Mouse (Mus musculus) lung, postnatal 4 days (tissue): ENCODE measurements around the gene AB124611.
"Not testable (repeated sequence)": the region's sequence is repeated elsewhere in the genome, so short reads cannot be mapped to it uniquely, and the experiment has no call there.

Experiments used
- DNase-seq, 2 experiments: peaks; one replicate each; pipeline ENCODE4 v3.0.0; 2021

The AB124611 gene

GRCm38 (mm10) chr9:21565004-21565586 lies 39.1 kb downstream of the AB124611 start:
- DNase-seq: no peak

GRCm38 (mm10) chr9:21566538-21566937 lies 40.6 kb downstream of the AB124611 start:
- no peak for DNase-seq

- DNase-seq: no peak
These were observed 41.1 kb downstream of the AB124611 start for GRCm38 (mm10) chr9:21567051-21567450.

- no peak for DNase-seq
These were observed 42.8 kb downstream of the AB124611 start for GRCm38 (mm10) chr9:21568657-21569255.

- no peak for DNase-seq
These were observed 48.2 kb downstream of the AB124611 start for GRCm38 (mm10) chr9:21574012-21574801.

GRCm38 (mm10) chr9:21575253-21575652 lies 49.3 kb downstream of the AB124611 start:
- no peak for DNase-seq

- no peak for DNase-seq
These were observed 50.3 kb downstream of the AB124611 start for GRCm38 (mm10) chr9:21576286-21576685.

GRCm38 (mm10) chr9:21578226-21578625 lies 52.2 kb downstream of the AB124611 start:
- no peak for DNase-seq

GRCm38 (mm10) chr9:21585401-21585800 lies 59.4 kb downstream of the AB124611 start:
- no peak for DNase-seq

GRCm38 (mm10) chr9:21587678-21588349 lies 61.8 kb downstream of the AB124611 start:
- no peak for DNase-seq

- no peak for DNase-seq
These were observed 62.4 kb downstream of the AB124611 start for GRCm38 (mm10) chr9:21588350-21588749.

- no peak for DNase-seq
These were observed 63.6 kb downstream of the AB124611 start for GRCm38 (mm10) chr9:21589538-21589937.

GRCm38 (mm10) chr9:21591127-21591830 lies 65.3 kb downstream of the AB124611 start:
- DNase-seq: no peak

GRCm38 (mm10) chr9:21591831-21592702 lies 66.1 kb downstream of the AB124611 start:
- no peak for DNase-seq

GRCm38 (mm10) chr9:21592703-21593121 lies 66.7 kb downstream of the AB124611 start, which contains the start of the genes Timm29 and Yipf2:
Timm29 (plus strand) TSS chr9:21592722.
Yipf2 (minus strand) TSS chr9:21592828.
- peak; percentile 91 to 94 for DNase-seq

- peak; percentile 63 to 75 for DNase-seq
These were observed 67.2 kb downstream of the AB124611 start for GRCm38 (mm10) chr9:21593122-21593721.

GRCm38 (mm10) chr9:21594350-21594749 lies 68.4 kb downstream of the AB124611 start:
- DNase-seq: not testable (repeated sequence)

GRCm38 (mm10) chr9:21594838-21595237 lies 68.9 kb downstream of the AB124611 start:
- no peak for DNase-seq
